Mouse (Mus musculus) heart, embryonic 15.5 days (tissue): Measurements from ENCODE around the gene Rreb1. TPM values are rescaled to one million over a fixed set of nuclear protein-coding genes. Genes with fewer than 3 reads are reported as not detected.
A peak's percentile ranks its signal among the peaks of the same experiment; 100 is the strongest.

Experiments used
- ATAC-seq: fragments of 200-750 bp; cut with Nextera tagmentation; replicated peaks from 2 replicates; pipeline ENCODE4 v1.8.0; 2017; ENCODE audit warnings: low read depth, moderate TSS enrichment; ENCODE audit not compliant: insufficient number of reproducible peaks, insufficient read depth, low FRiP score
- H3K27ac ChIP-seq: fragments of 300-500 bp; sonication (generic); 2 replicates; pipeline ENCODE4 v1.5.1; 2015; ENCODE audit warnings: mild to moderate bottlenecking, inconsistent platforms
- H3K27me3 ChIP-seq: fragments of 300-500 bp; sonication (generic); 2 replicates; pipeline ENCODE4 v1.6.1; 2015; ENCODE audit warnings: inconsistent platforms
- H3K36me3 ChIP-seq: fragments of 300-500 bp; sonication (generic); 2 replicates; pipeline ENCODE4 v1.6.1; 2015; ENCODE audit warnings: mild to moderate bottlenecking, inconsistent platforms
- H3K4me1 ChIP-seq: fragments of 300-500 bp; sonication (generic); replicated peaks from 2 replicates; pipeline ENCODE4 v1.6.1; 2015; ENCODE audit warnings: inconsistent platforms
- H3K4me2 ChIP-seq: fragments of 300-500 bp; sonication (generic); 2 replicates; pipeline ENCODE4 v1.6.1; 2015; ENCODE audit warnings: inconsistent platforms, mild to moderate bottlenecking, moderate library complexity
- H3K4me3 ChIP-seq: fragments of 300-500 bp; sonication (generic); 2 replicates; pipeline ENCODE4 v1.5.1; 2015; ENCODE audit warnings: mild to moderate bottlenecking, inconsistent platforms
- H3K9ac ChIP-seq: fragments of 300-500 bp; sonication (generic); 2 replicates; pipeline ENCODE4 v1.6.1; 2015; ENCODE audit warnings: mild to moderate bottlenecking, inconsistent platforms
- H3K9me3 ChIP-seq: fragments of 300-500 bp; sonication (generic); replicated peaks from 2 replicates; pipeline ENCODE4 v1.6.1; 2016; ENCODE audit warnings: inconsistent platforms
- WGBS: fragments of 180-500 bp; shearing (Covaris S2); methylation state at CpG from one replicate; pipeline ENCODE4 v1.1.7; 2015; ENCODE audit warnings: mixed read lengths; 5-methylcytosine and 5-hydroxymethylcytosine counted together
- polyA plus RNA-seq: library from polyadenylated mRNA; unstranded; fragments of >200 nt; fragmentation: Nextera tagmentation; extraction: Ambion mirVana; gene quantifications from 2 replicates; pipeline ENCODE4 v1.2.1, GENCODE M21; 2015

Rreb1 gene
- polyA plus RNA-seq, 1 experiment from 2014 or later, result 9.7 TPM

- Histone ChIP-seq H3K4me2 (no peak overlapping the region), H3K27me3 (no peaks in the 10 kb centered on the region), H3K9ac (no peak overlapping the region), H3K27ac (no peak overlapping the region), H3K36me3 (no peaks in the 10 kb centered on the region), H3K4me1 (peaks cover 29% of the 10 kb centered on the region), H3K9me3 (no peaks in the 10 kb centered on the region), H3K4me3 (no peak overlapping the region)
- WGBS, result 22% methylated on average over 3 of the region's 3 CpGs
- ATAC-seq, result no peak
Measured at GRCm38 (mm10) chr13:37760013-37760342, 18.2 kb upstream of the Rreb1 start.

- WGBS, result 71% methylated on average over 3 of the region's 3 CpGs
- no peaks in the 10 kb centered on the region for H3K36me3 ChIP-seq
- H3K27me3 ChIP-seq, result no peaks in the 10 kb centered on the region
- H3K27ac ChIP-seq, result no peak overlapping the region
- H3K4me3 ChIP-seq, result no peak overlapping the region
- no peak overlapping the region for H3K9ac ChIP-seq
- H3K4me2 ChIP-seq, result no peak overlapping the region
- peaks cover 29% of the 10 kb centered on the region for H3K4me1 ChIP-seq
- no peak for ATAC-seq
- no peaks in the 10 kb centered on the region for H3K9me3 ChIP-seq
Measured at GRCm38 (mm10) chr13:37760373-37760772, 17.8 kb upstream of the Rreb1 start.

- 0 out of 2 replicates have a peak overlapping the region, but pooled peaks have one; percentile 9 for H3K9ac ChIP-seq
Measured at GRCm38 (mm10) chr13:37760957-37761941, 17.0 kb upstream of the Rreb1 start.

GRCm38 (mm10) chr13:37763800-37764407 is 14.3 kb upstream of the Rreb1 start:
- WGBS, result 43% methylated on average over 9 of the region's 9 CpGs
- Histone ChIP-seq H3K9me3 (no peaks in the 10 kb centered on the region), H3K4me1 (peaks cover 29% of the 10 kb centered on the region), H3K36me3 (no peaks in the 10 kb centered on the region), H3K27ac (no peak overlapping the region), H3K27me3 (no peaks in the 10 kb centered on the region), H3K9ac (no peak overlapping the region), H3K4me2 (no peak overlapping the region), H3K4me3 (no peak overlapping the region)
- no peak for ATAC-seq

More at GRCm38 (mm10) chr13:37760957-37761941, 17.0 kb upstream of the Rreb1 start:
- no peaks in the 10 kb centered on the region for H3K36me3 ChIP-seq
- 38% methylated on average over 23 of the region's 23 CpGs for WGBS
- H3K4me3 ChIP-seq, result no peak overlapping the region
- peak overlapping the region; percentile 75 for H3K27ac ChIP-seq
- no peaks in the 10 kb centered on the region for H3K27me3 ChIP-seq
- H3K4me1 ChIP-seq, result peaks cover 29% of the 10 kb centered on the region
- H3K4me2 ChIP-seq, result peak overlapping the region; percentile 39
- ATAC-seq, result peak; percentile 73
- no peaks in the 10 kb centered on the region for H3K9me3 ChIP-seq

- Histone ChIP-seq H3K27me3 (no peaks in the 10 kb centered on the region), H3K9ac (no peak overlapping the region), H3K9me3 (no peaks in the 10 kb centered on the region), H3K27ac (no peak overlapping the region), H3K4me1 (no peaks in the 10 kb centered on the region), H3K36me3 (no peaks in the 10 kb centered on the region), H3K4me2 (no peak overlapping the region), H3K4me3 (no peak overlapping the region)
- no peak for ATAC-seq
- WGBS, result 58% methylated on average over 1 of the region's 1 CpGs
Measured at GRCm38 (mm10) chr13:37769777-37770176, 8.4 kb upstream of the Rreb1 start.

GRCm38 (mm10) chr13:37773476-37773875 is 4.7 kb upstream of the Rreb1 start:
- Histone ChIP-seq H3K4me1 (peaks cover 10% of the 10 kb centered on the region), H3K36me3 (no peaks in the 10 kb centered on the region), H3K27ac (no peak overlapping the region), H3K4me3 (no peak overlapping the region), H3K9ac (no peak overlapping the region), H3K27me3 (peaks cover 10% of the 10 kb centered on the region; the same call in 1 of the 2 replicates), H3K4me2 (no peak overlapping the region), H3K9me3 (no peaks in the 10 kb centered on the region)
- no peak for ATAC-seq

- Histone ChIP-seq H3K4me3 (no peak overlapping the region), H3K4me1 (peaks cover 22% of the 10 kb centered on the region), H3K36me3 (no peaks in the 10 kb centered on the region), H3K4me2 (no peak overlapping the region), H3K9ac (no peak overlapping the region), H3K9me3 (no peaks in the 10 kb centered on the region), H3K27me3 (peaks cover 10% of the 10 kb centered on the region; the same call in 1 of the 2 replicates), H3K27ac (no peak overlapping the region)
- no peak for ATAC-seq
Measured at GRCm38 (mm10) chr13:37776675-37777074, 1.5 kb upstream of the Rreb1 start.

- Histone ChIP-seq H3K27ac (0 out of 2 replicates have a peak overlapping the region, but pooled peaks have one; percentile 36), H3K36me3 (no peaks in the 10 kb centered on the region), H3K9ac (peak overlapping the region; percentile 68), H3K9me3 (no peaks in the 10 kb centered on the region), H3K4me2 (peak overlapping the region; percentile 100), H3K4me1 (peaks cover 22% of the 10 kb centered on the region), H3K4me3 (peak overlapping the region; percentile 66), H3K27me3 (peaks cover 10% of the 10 kb centered on the region; the same call in 1 of the 2 replicates)
- 0 out of 2 replicates have a peak, but pooled peaks have one; percentile 24 for ATAC-seq
- WGBS, result 27% methylated on average over 25 of the region's 25 CpGs
Measured at GRCm38 (mm10) chr13:37777351-37778146, 651 bp upstream of the Rreb1 start.

- peak; percentile 53; the same call in 1 of the 2 replicates for ATAC-seq
- H3K9ac ChIP-seq, result peak overlapping the region; percentile 68
- 1% methylated on average over 33 of the region's 33 CpGs for WGBS
- H3K36me3 ChIP-seq, result no peaks in the 10 kb centered on the region
- peak overlapping the region; percentile 100 for H3K4me2 ChIP-seq
- peaks cover 10% of the 10 kb centered on the region; the same call in 1 of the 2 replicates for H3K27me3 ChIP-seq
- H3K9me3 ChIP-seq, result no peaks in the 10 kb centered on the region
- peak overlapping the region; percentile 36 for H3K27ac ChIP-seq
- H3K4me1 ChIP-seq, result peaks cover 23% of the 10 kb centered on the region
- peak overlapping the region; percentile 66 for H3K4me3 ChIP-seq
Measured at GRCm38 (mm10) chr13:37778594-37779231, 513 bp downstream of the Rreb1 start.

GRCm38 (mm10) chr13:37779251-37779667 is 1.1 kb downstream of the Rreb1 start:
- peak overlapping the region; percentile 36; the same call in 1 of the 2 replicates for H3K27ac ChIP-seq
- no peak for ATAC-seq
- peak overlapping the region; percentile 68; the same call in 1 of the 2 replicates for H3K9ac ChIP-seq
- 11% methylated on average over 9 of the region's 9 CpGs for WGBS
- H3K27me3 ChIP-seq, result peaks cover 10% of the 10 kb centered on the region; the same call in 1 of the 2 replicates
- H3K4me1 ChIP-seq, result peaks cover 28% of the 10 kb centered on the region
- H3K36me3 ChIP-seq, result no peaks in the 10 kb centered on the region
- peak overlapping the region; percentile 66 for H3K4me3 ChIP-seq
- H3K4me2 ChIP-seq, result peak overlapping the region; percentile 100
- H3K9me3 ChIP-seq, result no peaks in the 10 kb centered on the region
